Mouse (Mus musculus): ENCODE data around the gene Caps2. TPM values are rescaled to one million over a fixed set of nuclear protein-coding genes. Genes with fewer than 3 reads are reported as not detected.

Caps2 gene
- polyA plus RNA-seq, 1 experiment from 2014 or later, result 0.51 TPM

Other genes with a start within 250 kb of the Caps2 start
- gene Krr1, start 191.0 kb upstream of the Caps2 start, polyA plus RNA-seq (2014; fragmentation: Nextera tagmentation; extraction: Ambion mirVana), result 69.0 and 82.0 TPM in 2 replicates
- gene Glipr1, start 161.0 kb upstream of the Caps2 start, polyA plus RNA-seq (2014; fragmentation: Nextera tagmentation; extraction: Ambion mirVana), result 0.49 and 0.57 TPM in 2 replicates
- gene Glipr1l1, start 103.4 kb upstream of the Caps2 start, polyA plus RNA-seq (2014; fragmentation: Nextera tagmentation; extraction: Ambion mirVana), result not detected in 2 replicates
- gene Glipr1l2, start 80.3 kb upstream of the Caps2 start, polyA plus RNA-seq (2014; fragmentation: Nextera tagmentation; extraction: Ambion mirVana), result not detected in 2 replicates
- 0.15 TPM in 1 of 2 replicates, not detected in the other for gene Glipr1l3, start 3.3 kb upstream of the Caps2 start, polyA plus RNA-seq (2014; fragmentation: Nextera tagmentation; extraction: Ambion mirVana)
- 3.3 and 3.4 TPM in 2 replicates for gene Kcnc2, start 107.5 kb downstream of the Caps2 start, polyA plus RNA-seq (2014; fragmentation: Nextera tagmentation; extraction: Ambion mirVana)